Mouse (Mus musculus): Measurements from ENCODE around the gene Usp54.
"Not testable (repeated sequence)": the region's sequence is repeated elsewhere in the genome, so short reads cannot be mapped to it uniquely, and the experiment has no call there.

Usp54 gene

GRCm38 (mm10) chr14:20654690-20655421, 14.0 kb upstream of the Usp54 start:
- no peak for DNase-seq (ENCODE audit: low spot score)

- no peak for DNase-seq (ENCODE audit: low spot score)
Measured at GRCm38 (mm10) chr14:20651722-20652256, 10.9 kb upstream of the Usp54 start.

GRCm38 (mm10) chr14:20651000-20651399, 10.1 kb upstream of the Usp54 start:
- DNase-seq (ENCODE audit: low spot score): no peak

- DNase-seq (ENCODE audit: low spot score): no peak
Measured at GRCm38 (mm10) chr14:20646381-20646780, 5.5 kb upstream of the Usp54 start.

- no peak for DNase-seq (ENCODE audit: low spot score)
Measured at GRCm38 (mm10) chr14:20645547-20645946, 4.7 kb upstream of the Usp54 start.

GRCm38 (mm10) chr14:20641438-20641875, 594 bp upstream of the Usp54 start:
- DNase-seq (ENCODE audit: low spot score): no peak

- DNase-seq (ENCODE audit: low spot score): no peak
Measured at GRCm38 (mm10) chr14:20639918-20640619, 794 bp downstream of the Usp54 start.

- DNase-seq (ENCODE audit: low spot score): no peak
Measured at GRCm38 (mm10) chr14:20638702-20639101, 2.2 kb downstream of the Usp54 start.

GRCm38 (mm10) chr14:20637818-20638574, 2.9 kb downstream of the Usp54 start:
- DNase-seq (ENCODE audit: low spot score): no peak

GRCm38 (mm10) chr14:20636968-20637367, 3.9 kb downstream of the Usp54 start:
- DNase-seq (ENCODE audit: low spot score): not testable (repeated sequence)

GRCm38 (mm10) chr14:20635546-20635945, 5.3 kb downstream of the Usp54 start:
- no peak for DNase-seq (ENCODE audit: low spot score)

- no peak for DNase-seq (ENCODE audit: low spot score)
Measured at GRCm38 (mm10) chr14:20631253-20631652, 9.6 kb downstream of the Usp54 start.

- no peak for DNase-seq (ENCODE audit: low spot score)
Measured at GRCm38 (mm10) chr14:20626971-20627370, 13.9 kb downstream of the Usp54 start.

- DNase-seq (ENCODE audit: low spot score): no peak
Measured at GRCm38 (mm10) chr14:20626447-20626846, 14.4 kb downstream of the Usp54 start.

- no peak for DNase-seq (ENCODE audit: low spot score)
Measured at GRCm38 (mm10) chr14:20622907-20623306, 18.0 kb downstream of the Usp54 start.

GRCm38 (mm10) chr14:20622412-20622811, 18.5 kb downstream of the Usp54 start:
- no peak for DNase-seq (ENCODE audit: low spot score)

GRCm38 (mm10) chr14:20621903-20622302, 19.0 kb downstream of the Usp54 start:
- no peak for DNase-seq (ENCODE audit: low spot score)

- DNase-seq (ENCODE audit: low spot score): no peak
Measured at GRCm38 (mm10) chr14:20619131-20619530, 21.7 kb downstream of the Usp54 start.

- no peak for DNase-seq (ENCODE audit: low spot score)
Measured at GRCm38 (mm10) chr14:20618211-20618610, 22.7 kb downstream of the Usp54 start.

- no peak for DNase-seq (ENCODE audit: low spot score)
Measured at GRCm38 (mm10) chr14:20616421-20616820, 24.4 kb downstream of the Usp54 start.

GRCm38 (mm10) chr14:20615075-20615474, 25.8 kb downstream of the Usp54 start:
- no peak for DNase-seq (ENCODE audit: low spot score)

- DNase-seq (ENCODE audit: low spot score): no peak
Measured at GRCm38 (mm10) chr14:20612820-20613219, 28.0 kb downstream of the Usp54 start.

Measured in left cerebral cortex, adult 11 months (tissue).